Mouse (Mus musculus) limb, embryonic 13.5 days (tissue): Measurements from ENCODE around the gene Ambra1. TPM values are rescaled to one million over a fixed set of nuclear protein-coding genes. Genes with fewer than 3 reads are reported as not detected.
"Not testable (repeated sequence)": the region's sequence is repeated elsewhere in the genome, so short reads cannot be mapped to it uniquely, and the experiment has no call there.

ENCODE experiments used
- ATAC-seq: fragments of 200-750 bp; cut with Nextera tagmentation; 2 replicates; pipeline ENCODE4 v1.8.0; 2017; ENCODE audit warnings: low read depth, moderate number of reproducible peaks, moderate TSS enrichment; ENCODE audit not compliant: low FRiP score
- H3K27ac ChIP-seq: fragments of 300-500 bp; sonication (generic); 2 replicates; pipeline ENCODE4 v1.5.1; 2015; ENCODE audit warnings: inconsistent platforms, mild to moderate bottlenecking, moderate library complexity
- H3K27me3 ChIP-seq: fragments of 300-500 bp; sonication (generic); 2 replicates; pipeline ENCODE4 v1.6.1; 2015; ENCODE audit warnings: mild to moderate bottlenecking, inconsistent platforms
- H3K36me3 ChIP-seq: fragments of 300-500 bp; sonication (generic); 2 replicates; pipeline ENCODE4 v1.6.1; 2015; ENCODE audit warnings: inconsistent platforms, mild to moderate bottlenecking, moderate library complexity
- H3K4me1 ChIP-seq: fragments of 300-500 bp; sonication (generic); 2 replicates; pipeline ENCODE4 v1.6.1; 2015; ENCODE audit warnings: inconsistent platforms
- H3K4me2 ChIP-seq: fragments of 300-500 bp; sonication (generic); replicated peaks from 2 replicates; pipeline ENCODE4 v1.6.1; 2015; ENCODE audit warnings: inconsistent platforms, mild to moderate bottlenecking, moderate library complexity
- H3K4me3 ChIP-seq: fragments of 300-500 bp; sonication (generic); 2 replicates; pipeline ENCODE4 v1.5.1; 2015; ENCODE audit warnings: moderate library complexity, mild to moderate bottlenecking, inconsistent platforms
- H3K9ac ChIP-seq: fragments of 300-500 bp; sonication (generic); 2 replicates; pipeline ENCODE4 v1.6.1; 2015; ENCODE audit warnings: mild to moderate bottlenecking, inconsistent platforms
- H3K9me3 ChIP-seq: fragments of 300-500 bp; sonication (generic); 2 replicates; pipeline ENCODE4 v1.6.1; 2016; ENCODE audit warnings: inconsistent platforms
- WGBS: fragments of 180-500 bp; shearing (Covaris S2); methylation state at CpG from one replicate; pipeline ENCODE4 v1.1.7; 2015; 5-methylcytosine and 5-hydroxymethylcytosine counted together
- polyA plus RNA-seq: library from polyadenylated mRNA; unstranded; fragments of >200 nt; fragmentation: Nextera tagmentation; extraction: Ambion mirVana; gene quantifications from 2 replicates; pipeline ENCODE4 v1.2.1, GENCODE M21; 2015

Ambra1 gene
- polyA plus RNA-seq, 1 experiment from 2014 or later: 20.9 TPM

GRCm38 (mm10) chr2:91710272-91711234 lies 19.4 kb upstream of the Ambra1 start, which contains the start of the genes Atg13 and Harbi1:
Gene Atg13, minus strand, starts transcription at chr2:91710576.
Gene Harbi1, plus strand, starts transcription at chr2:91710852.
- no peaks in the 10 kb centered on the region for H3K9me3 ChIP-seq
- peak within 1 kb of the TSS; percentile 76 for H3K27ac ChIP-seq
- under 1% methylated on average over 66 of the region's 66 CpGs for WGBS
- peak; percentile 98 for ATAC-seq
- H3K4me3 ChIP-seq: peak within 1 kb of the TSS; percentile 98
- H3K36me3 ChIP-seq: peaks cover 3% of the 10 kb centered on the region; the same call in 1 of the 2 replicates
- no peaks in the 10 kb centered on the region for H3K27me3 ChIP-seq
- H3K9ac ChIP-seq: peak within 1 kb of the TSS; percentile 87
- peaks cover 18% of the 10 kb centered on the region for H3K4me1 ChIP-seq
- H3K4me2 ChIP-seq: peak within 1 kb of the TSS; percentile 83

GRCm38 (mm10) chr2:91711256-91711925 lies 18.5 kb upstream of the Ambra1 start:
- ATAC-seq: no peak
- WGBS: 8% methylated on average over 8 of the region's 8 CpGs
- Histone ChIP-seq H3K4me2 (peak overlapping the region; percentile 83), H3K27me3 (no peaks in the 10 kb centered on the region), H3K9ac (peak overlapping the region; percentile 87), H3K36me3 (peaks cover 9% of the 10 kb centered on the region; the same call in 1 of the 2 replicates), H3K27ac (peak overlapping the region; percentile 76), H3K9me3 (no peaks in the 10 kb centered on the region), H3K4me3 (peak overlapping the region; percentile 98), H3K4me1 (peaks cover 18% of the 10 kb centered on the region)

- Histone ChIP-seq H3K9ac (no peak overlapping the region), H3K27ac (no peak overlapping the region), H3K4me3 (no peak overlapping the region), H3K27me3 (no peaks in the 10 kb centered on the region), H3K4me2 (no peak overlapping the region), H3K36me3 (peaks cover 32% of the 10 kb centered on the region), H3K9me3 (no peaks in the 10 kb centered on the region), H3K4me1 (peaks cover 9% of the 10 kb centered on the region)
- 81% methylated on average over 1 of the region's 1 CpGs for WGBS
- ATAC-seq: no peak
Observed at GRCm38 (mm10) chr2:91714921-91715320, 15.0 kb upstream of the Ambra1 start.

- Histone ChIP-seq H3K4me3 (no peak overlapping the region), H3K4me1 (0 out of 2 replicates have a peak, but pooled peaks cover 3% of the 10 kb centered on the region), H3K27me3 (no peaks in the 10 kb centered on the region), H3K36me3 (peaks cover 46% of the 10 kb centered on the region), H3K9me3 (no peaks in the 10 kb centered on the region), H3K4me2 (no peak overlapping the region), H3K27ac (no peak overlapping the region), H3K9ac (no peak overlapping the region)
- WGBS: 91% methylated on average over 6 of the region's 6 CpGs
- no peak for ATAC-seq
Observed at GRCm38 (mm10) chr2:91718276-91718675, 11.7 kb upstream of the Ambra1 start.

- peaks cover 27% of the 10 kb centered on the region for H3K36me3 ChIP-seq
- H3K4me3 ChIP-seq: no peak overlapping the region
- H3K27ac ChIP-seq: no peak overlapping the region
- H3K4me1 ChIP-seq: no peaks in the 10 kb centered on the region
- 73% methylated on average over 4 of the region's 4 CpGs for WGBS
- no peaks in the 10 kb centered on the region for H3K9me3 ChIP-seq
- H3K4me2 ChIP-seq: no peak overlapping the region
- no peak overlapping the region for H3K9ac ChIP-seq
- no peak for ATAC-seq
- H3K27me3 ChIP-seq: no peaks in the 10 kb centered on the region; the same call in 1 of the 2 replicates
Observed at GRCm38 (mm10) chr2:91723382-91723781, 6.6 kb upstream of the Ambra1 start.

GRCm38 (mm10) chr2:91723951-91724350 lies 6.0 kb upstream of the Ambra1 start:
- Histone ChIP-seq H3K9ac (no peak overlapping the region), H3K4me2 (no peak overlapping the region), H3K27me3 (no peaks in the 10 kb centered on the region; the same call in 1 of the 2 replicates), H3K27ac (no peak overlapping the region), H3K9me3 (no peaks in the 10 kb centered on the region), H3K4me3 (no peak overlapping the region), H3K36me3 (peaks cover 22% of the 10 kb centered on the region), H3K4me1 (no peaks in the 10 kb centered on the region)
- no peak for ATAC-seq

GRCm38 (mm10) chr2:91724716-91725115 lies 5.2 kb upstream of the Ambra1 start:
- no peak overlapping the region for H3K4me2 ChIP-seq
- no peak overlapping the region for H3K4me3 ChIP-seq
- H3K9me3 ChIP-seq: no peaks in the 10 kb centered on the region
- no peak for ATAC-seq
- 51% methylated on average over 2 of the region's 2 CpGs for WGBS
- H3K36me3 ChIP-seq: peaks cover 16% of the 10 kb centered on the region
- H3K4me1 ChIP-seq: no peaks in the 10 kb centered on the region
- no peaks in the 10 kb centered on the region; the same call in 1 of the 2 replicates for H3K27me3 ChIP-seq
- H3K9ac ChIP-seq: no peak overlapping the region
- no peak overlapping the region for H3K27ac ChIP-seq

GRCm38 (mm10) chr2:91725476-91725875 lies 4.5 kb upstream of the Ambra1 start:
- not testable (repeated sequence) for ATAC-seq, H3K9me3 ChIP-seq, H3K27me3 ChIP-seq, H3K9ac ChIP-seq, H3K4me3 ChIP-seq, H3K27ac ChIP-seq, H3K4me2 ChIP-seq, H3K36me3 ChIP-seq, H3K4me1 ChIP-seq
- 48% methylated on average over 4 of the region's 4 CpGs for WGBS

GRCm38 (mm10) chr2:91727011-91727410 lies 2.9 kb upstream of the Ambra1 start:
- ATAC-seq: no peak

GRCm38 (mm10) chr2:91729571-91729970 lies 363 bp upstream of the Ambra1 start:
- no peak; the same call in 1 of the 2 replicates for ATAC-seq
- no peak overlapping the region for H3K27ac ChIP-seq
- 0 out of 2 replicates have a peak, but pooled peaks cover 5% of the 10 kb centered on the region for H3K4me1 ChIP-seq
- H3K27me3 ChIP-seq: no peaks in the 10 kb centered on the region; the same call in 1 of the 2 replicates
- peak overlapping the region; percentile 71 for H3K4me2 ChIP-seq
- WGBS: 25% methylated on average over 4 of the region's 4 CpGs
- no peaks in the 10 kb centered on the region for H3K9me3 ChIP-seq
- peaks cover 3% of the 10 kb centered on the region; the same call in 1 of the 2 replicates for H3K36me3 ChIP-seq
- 0 out of 2 replicates have a peak overlapping the region, but pooled peaks have one; percentile 96 for H3K9ac ChIP-seq
- peak overlapping the region; percentile 97 for H3K4me3 ChIP-seq

More at GRCm38 (mm10) chr2:91727011-91727410, 2.9 kb upstream of the Ambra1 start:
- 89% methylated on average over 3 of the region's 3 CpGs for WGBS
- H3K27ac ChIP-seq: no peak overlapping the region
- H3K9ac ChIP-seq: no peak overlapping the region
- 0 out of 2 replicates have a peak, but pooled peaks cover 4% of the 10 kb centered on the region for H3K4me1 ChIP-seq
- no peaks in the 10 kb centered on the region; the same call in 1 of the 2 replicates for H3K27me3 ChIP-seq
- no peak overlapping the region for H3K4me2 ChIP-seq
- no peak overlapping the region for H3K4me3 ChIP-seq
- H3K36me3 ChIP-seq: no peaks in the 10 kb centered on the region
- H3K9me3 ChIP-seq: no peaks in the 10 kb centered on the region

GRCm38 (mm10) chr2:91735221-91735620 lies 5.3 kb downstream of the Ambra1 start:
- 91% methylated on average over 5 of the region's 5 CpGs for WGBS
- H3K4me2 ChIP-seq: no peak overlapping the region
- H3K9me3 ChIP-seq: no peaks in the 10 kb centered on the region
- H3K9ac ChIP-seq: no peak overlapping the region
- 0 out of 2 replicates have a peak, but pooled peaks cover 5% of the 10 kb centered on the region for H3K4me1 ChIP-seq
- H3K27ac ChIP-seq: no peak overlapping the region
- no peaks in the 10 kb centered on the region for H3K27me3 ChIP-seq
- no peak for ATAC-seq
- peaks cover 12% of the 10 kb centered on the region for H3K36me3 ChIP-seq
- H3K4me3 ChIP-seq: no peak overlapping the region

- Histone ChIP-seq H3K9me3 (no peaks in the 10 kb centered on the region), H3K27ac (no peak overlapping the region), H3K9ac (no peak overlapping the region), H3K4me2 (no peak overlapping the region), H3K27me3 (no peaks in the 10 kb centered on the region), H3K4me1 (no peaks in the 10 kb centered on the region), H3K4me3 (no peak overlapping the region), H3K36me3 (peaks cover 13% of the 10 kb centered on the region)
- no peak for ATAC-seq
- 100% methylated on average over 1 of the region's 1 CpGs for WGBS
Observed at GRCm38 (mm10) chr2:91739586-91739985, 9.7 kb downstream of the Ambra1 start.
